Mouse (Mus musculus): Measurements from ENCODE around the gene Arhgef38. TPM values are rescaled to one million over a fixed set of nuclear protein-coding genes. Genes with fewer than 3 reads are reported as not detected.

Arhgef38 gene
- polyA plus RNA-seq (2012; rRNA removed), result 0.04 and 0.06 TPM in 2 replicates

GRCm38 (mm10) chr3:133234821-133235295 is at the start of gene Arhgef38:
Gene Arhgef38 (minus strand): TSS chr3:133234949.

GRCm38 (mm10) chr3:133091664-133092273 is 143.0 kb downstream of the Arhgef38 start, which contains the start of the genes Ints12 and Gstcd:
Gene Ints12 (plus strand): TSS chr3:133091840.
Gene Gstcd (minus strand): TSS chr3:133092033.

Other genes with a start within 250 kb of the Arhgef38 start
- 20.2 and 29.4 TPM in 2 replicates for gene Ints12, start 143.1 kb downstream of the Arhgef38 start, polyA plus RNA-seq (2012; rRNA removed)
- gene Gstcd, start 142.9 kb downstream of the Arhgef38 start, polyA plus RNA-seq (2012; rRNA removed), result 19.3 TPM in 2 replicates
- gene Ppa2, start 75.2 kb upstream of the Arhgef38 start, polyA plus RNA-seq (2012; rRNA removed), result 31.2 and 44.7 TPM in 2 replicates